Mouse (Mus musculus) mouse embryonic stem cell (cell line): ENCODE results near the gene Usp22.

Experiments
- in situ Hi-C, 2 experiments: fragments of 300-500 bp; cut with MboI; formaldehyde crosslinking; loops; 1 replicate in 1 of 2; 3 replicates in 1 of 2; pipeline ENCODE4 v1.14.3; 2019 to 2020; ENCODE audit warnings: low sequenced_read_pairs in 2 of 2, low pct_unique_long_range_greater_than_20kb in 1 of 2, mixed read lengths in 1 of 2; ENCODE audit not compliant: unreplicated experiment in 1 of 2

Gene Usp22

DNA sequence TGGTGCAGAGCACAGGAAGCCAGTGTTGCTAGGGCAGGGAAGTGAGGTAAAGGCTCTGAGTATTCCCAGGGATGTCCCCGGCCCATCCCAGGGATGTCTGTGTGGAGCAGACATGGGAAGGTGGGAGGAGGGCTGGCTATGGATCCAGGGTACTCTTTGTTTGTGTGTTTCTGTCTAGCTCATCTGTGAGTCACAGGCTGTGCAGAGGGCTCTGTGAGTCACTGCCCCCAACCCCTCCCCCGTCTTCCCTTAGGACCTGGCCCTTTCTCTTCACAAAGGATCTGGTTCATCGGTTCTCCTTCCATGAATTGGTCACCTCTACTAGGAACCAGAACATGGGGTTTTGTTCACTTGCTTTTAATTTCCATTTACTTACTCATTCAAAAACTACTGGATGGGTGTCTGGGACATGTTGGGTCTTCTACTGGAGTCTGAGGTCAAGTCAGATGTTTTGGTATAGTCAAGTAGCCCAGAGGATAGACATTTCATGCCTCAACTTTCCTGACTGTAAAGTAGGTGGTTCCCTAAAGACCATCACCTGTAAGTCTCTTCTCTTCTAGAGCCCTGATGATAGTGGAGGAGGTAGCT, 54.8 kb downstream of the Usp22 start:
- in situ Hi-C loops: no loop called here

- in situ Hi-C loops: no loop called here
Measured at GRCm38 (mm10) chr11:61116226-61116625, 58.6 kb downstream of the Usp22 start.

- in situ Hi-C loops: no loop called here
Measured at GRCm38 (mm10) chr11:61112323-61112995, 62.4 kb downstream of the Usp22 start.

DNA sequence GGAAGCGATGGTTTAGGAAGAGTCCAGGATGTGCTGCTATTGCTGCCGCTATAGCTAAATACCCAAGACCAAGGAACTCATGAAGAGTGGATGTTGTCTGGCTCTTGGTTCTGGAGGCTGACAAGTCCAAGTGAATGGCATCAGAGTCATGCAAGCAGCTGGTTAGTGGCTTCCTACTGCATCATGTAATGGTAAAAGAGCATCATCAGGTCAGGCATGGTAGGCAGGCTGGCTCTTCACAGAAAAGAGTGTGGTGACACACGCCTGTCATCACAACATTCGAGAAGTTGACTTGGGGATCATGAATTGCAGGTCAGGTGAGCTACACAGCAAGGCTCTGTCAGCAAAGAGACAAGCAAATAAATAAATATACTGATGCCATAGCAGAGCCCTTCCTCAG, 63.4 kb downstream of the Usp22 start:
- in situ Hi-C loops: no loop called here

DNA sequence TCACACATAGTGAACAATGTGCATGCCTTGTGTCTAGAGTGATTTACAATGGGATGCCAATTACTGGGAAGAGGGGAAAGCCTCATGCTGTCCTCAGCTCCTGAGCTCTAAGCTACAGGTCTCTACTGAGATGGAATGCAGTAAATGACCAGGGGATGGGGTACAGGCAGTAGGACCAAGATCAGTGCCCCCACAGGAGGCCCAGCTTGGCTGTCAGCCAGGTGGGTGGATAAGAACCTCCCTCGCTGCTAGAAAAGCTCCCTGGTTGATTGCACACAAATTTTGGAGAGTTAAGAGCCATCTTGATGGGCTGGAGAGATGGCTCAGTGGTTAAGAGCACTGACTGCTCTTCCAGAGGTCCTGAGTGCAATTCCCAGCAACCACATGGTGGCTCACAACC, 63.9 kb downstream of the Usp22 start:
- in situ Hi-C loops: no loop called here

DNA sequence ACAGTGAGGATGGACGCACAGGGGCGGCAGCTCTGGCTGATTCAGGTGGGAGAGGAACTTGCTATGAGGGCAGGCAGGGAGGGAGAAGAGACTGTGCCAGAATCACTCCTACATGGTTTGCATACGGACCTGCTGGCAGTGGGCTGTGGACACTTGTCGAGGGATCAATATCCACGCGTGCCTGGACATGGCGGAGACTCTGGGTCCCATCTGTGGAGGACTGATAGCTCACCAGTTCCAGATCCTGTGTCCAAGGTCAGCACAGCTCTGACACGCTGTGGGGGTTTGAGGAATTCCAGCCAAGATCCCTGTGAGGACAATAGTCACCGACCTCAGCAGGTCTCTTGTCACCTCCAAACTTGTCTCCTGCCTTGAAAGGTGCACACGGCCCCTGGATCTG, 64.7 kb downstream of the Usp22 start:
- in situ Hi-C loops: no loop called here

GRCm38 (mm10) chr11:61109707-61110106, 65.1 kb downstream of the Usp22 start:
- in situ Hi-C loops: loop anchor here in 1 of 2 experiments (5.0 to 10.0 kb wide), 2 partner anchors 33 to 295 kb away; no protein-coding TSS in a partner anchor

DNA sequence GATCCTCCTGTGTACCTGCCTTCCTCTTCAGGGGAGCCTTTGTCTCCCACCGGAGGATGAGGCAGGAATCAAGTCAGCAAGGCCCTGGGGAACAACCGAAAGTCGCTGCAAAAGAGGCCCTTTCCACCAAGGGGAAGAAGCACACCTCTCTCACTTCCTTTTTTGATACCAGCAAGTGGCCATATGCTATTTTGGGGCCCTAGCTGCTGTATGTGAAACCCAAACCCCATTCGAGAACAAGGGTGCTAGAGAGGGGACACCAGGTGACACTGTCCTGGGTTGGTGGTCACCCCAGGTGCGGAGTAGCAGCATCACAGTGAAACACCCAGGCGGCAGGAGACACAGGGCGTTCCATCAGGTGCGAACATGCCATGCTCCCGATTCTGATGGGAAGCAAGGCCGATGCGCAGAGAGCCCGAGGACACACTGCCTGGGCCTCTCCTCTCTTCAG, 65.9 kb downstream of the Usp22 start:
- in situ Hi-C loops: loop anchor here in 1 of 2 experiments (5.0 to 10.0 kb wide), 2 partner anchors 33 to 296 kb away; no protein-coding TSS in a partner anchor

DNA sequence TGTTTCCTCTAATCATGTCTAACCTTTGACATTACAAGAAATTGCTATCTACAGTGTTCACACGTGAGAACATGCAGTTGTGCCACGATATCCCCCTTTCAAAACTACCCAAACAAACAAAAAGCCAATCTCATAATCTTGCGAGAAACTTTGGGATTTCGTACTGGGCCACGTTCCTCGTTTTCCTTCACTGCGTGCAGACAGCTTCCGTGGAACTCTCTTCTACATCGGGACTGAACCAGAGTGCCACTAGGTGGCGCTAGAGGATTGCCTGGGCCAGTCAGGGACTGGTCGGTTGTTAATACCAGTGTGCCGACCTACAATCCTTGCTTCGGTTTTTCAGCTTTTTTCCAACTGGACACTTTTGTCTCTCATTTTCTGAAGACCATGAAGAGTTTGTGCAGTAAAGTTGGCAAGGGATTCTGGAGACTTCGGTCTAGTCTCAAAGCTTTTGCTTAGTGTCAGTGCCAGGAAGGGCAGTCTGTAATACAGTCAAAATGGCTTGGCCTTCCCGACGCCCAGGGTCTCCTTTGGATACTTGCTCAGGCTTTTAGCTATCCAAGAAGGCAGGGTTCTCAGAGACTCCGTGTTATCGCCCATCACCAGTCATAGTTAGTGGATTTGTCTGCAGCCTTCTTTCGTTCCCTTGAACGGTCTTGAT, 70.5 kb downstream of the Usp22 start:
- in situ Hi-C loops: loop anchor here in 1 of 2 experiments (10.0 kb wide), 1 partner anchor 300 kb away; no protein-coding TSS in a partner anchor

DNA sequence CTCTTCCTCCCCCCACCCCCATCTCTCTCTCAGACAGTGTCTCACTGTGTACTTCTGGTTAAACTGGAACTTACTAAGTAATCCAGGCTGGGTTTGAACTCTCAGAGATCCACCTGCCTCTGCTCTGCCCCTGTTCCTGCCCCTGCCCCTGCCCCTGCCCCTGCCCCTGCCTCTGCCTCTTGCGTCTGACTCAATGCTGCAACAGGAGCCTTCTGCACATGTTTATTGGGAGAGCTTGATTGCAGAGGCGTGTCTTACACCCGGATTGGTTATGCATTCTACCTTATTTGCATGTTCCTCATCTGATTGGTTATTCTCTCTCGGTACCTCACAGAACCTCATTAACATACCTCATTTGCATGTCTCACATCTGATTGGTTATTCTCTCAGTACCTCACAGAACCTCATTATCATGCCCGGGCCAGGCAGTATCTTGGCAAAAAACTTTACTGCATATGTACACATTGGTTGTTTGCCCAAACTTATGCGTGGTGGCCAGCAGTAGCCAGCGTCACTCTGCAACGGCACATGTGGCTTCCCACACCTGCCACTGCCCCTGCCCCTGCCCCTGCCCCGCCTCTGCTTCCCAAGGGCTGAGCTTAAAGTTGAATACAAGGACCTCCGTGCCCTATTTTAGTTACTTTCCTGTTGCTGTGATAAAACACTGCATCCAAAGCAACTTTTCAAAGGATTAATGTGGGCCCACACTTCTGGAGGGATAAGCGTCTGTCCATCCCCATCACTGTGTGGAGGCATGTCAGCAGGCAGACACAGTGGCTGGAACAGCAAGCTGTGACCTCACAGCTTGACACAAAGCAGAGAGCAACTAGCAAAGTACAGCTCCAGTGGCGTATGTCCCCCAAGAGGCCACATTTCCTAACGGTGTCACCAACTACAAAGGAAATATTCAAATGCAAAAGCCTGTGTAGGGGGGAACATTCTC, 72.2 kb downstream of the Usp22 start:
- in situ Hi-C loops: loop anchor here in 1 of 2 experiments (10.0 kb wide), 1 partner anchor 302 kb away; no protein-coding TSS in a partner anchor
